Mouse (Mus musculus) bone marrow, adult 2 months (tissue): Measurements from ENCODE around the gene Plxna4.

ENCODE experiments used
- CTCF ChIP-seq: fragments of 200-500 bp; IDR thresholded peaks from 2 replicates; pipeline ENCODE4 v1.5.1; 2011; ENCODE audit warnings: low read length, control low read depth; ENCODE audit not compliant: control insufficient read depth, insufficient read depth
- POLR2A ChIP-seq: fragments of 200-500 bp; IDR thresholded peaks from 2 replicates; pipeline ENCODE4 v1.6.1; 2011; ENCODE audit warnings: low read depth, mild to moderate bottlenecking, control low read depth, low read length, borderline replicate concordance; ENCODE audit not compliant: control insufficient read depth

DNA sequence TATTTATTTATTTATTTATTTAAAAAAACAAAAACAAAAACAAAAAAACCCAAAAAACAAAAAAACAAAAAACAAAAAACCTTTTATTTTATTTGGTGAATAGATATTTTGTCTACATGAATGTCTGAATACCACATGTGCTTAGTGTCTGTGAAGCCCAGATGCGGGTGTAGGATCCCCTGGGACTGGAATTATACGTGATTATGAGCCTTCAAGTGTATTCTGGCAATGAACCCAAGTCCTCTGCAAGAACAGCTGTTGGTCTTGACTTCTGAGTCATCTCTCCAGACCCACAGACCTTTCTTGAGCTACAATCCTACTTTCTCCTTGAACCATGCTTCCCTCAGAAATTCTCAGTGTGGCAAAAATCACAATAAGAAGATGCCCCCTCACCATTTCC is 287.4 kb downstream of the Plxna4 start:
- TF ChIP-seq POLR2A = no peak
- no peak for TF ChIP-seq CTCF
